Mouse (Mus musculus) bone marrow, adult 2 months (tissue): ENCODE measurements around the gene Cbarp.

Experiments
- CTCF ChIP-seq: fragments of 200-500 bp; IDR thresholded peaks from 2 replicates; pipeline ENCODE4 v1.5.1; 2011; ENCODE audit warnings: low read length, control low read depth; ENCODE audit not compliant: control insufficient read depth, insufficient read depth
- POLR2A ChIP-seq: fragments of 200-500 bp; IDR thresholded peaks from 2 replicates; pipeline ENCODE4 v1.6.1; 2011; ENCODE audit warnings: low read depth, mild to moderate bottlenecking, control low read depth, low read length, borderline replicate concordance; ENCODE audit not compliant: control insufficient read depth

- TF ChIP-seq POLR2A = peak; percentile 24; the same call in 1 of the 2 replicates
- no peak for TF ChIP-seq CTCF
These were observed 27.5 kb upstream of the Cbarp start for GRCm38 (mm10) chr10:80168038-80168661.
